Mouse (Mus musculus): Measurements from ENCODE around the gene Frs2.

GRCm38 (mm10) chr10:117162662-117163061, 14.3 kb upstream of the Frs2 start:
- no peak for TF ChIP-seq CTCF (IDR thresholded peaks at IDR 0.05; ENCODE audit: low read depth)
- TF ChIP-seq EP300 (IDR thresholded peaks at IDR 0.05; ENCODE audit: low read depth), result no peak

All from liver, postnatal 0 days (tissue).